Mouse (Mus musculus) embryo, embryonic 11.5 days (tissue): ENCODE measurements around the gene Ripor1.
A peak's percentile ranks its signal among the peaks of the same experiment; 100 is the strongest.

ENCODE experiments used
- DNase-seq: peaks from one replicate; pipeline ENCODE4 v3.0.0-alpha.2; 2012; ENCODE audit warnings: low read depth, low spot score

Ripor1 gene

GRCm38 (mm10) chr8:105624831-105625230, 19.8 kb downstream of the Ripor1 start:
- no peak for DNase-seq

DNA sequence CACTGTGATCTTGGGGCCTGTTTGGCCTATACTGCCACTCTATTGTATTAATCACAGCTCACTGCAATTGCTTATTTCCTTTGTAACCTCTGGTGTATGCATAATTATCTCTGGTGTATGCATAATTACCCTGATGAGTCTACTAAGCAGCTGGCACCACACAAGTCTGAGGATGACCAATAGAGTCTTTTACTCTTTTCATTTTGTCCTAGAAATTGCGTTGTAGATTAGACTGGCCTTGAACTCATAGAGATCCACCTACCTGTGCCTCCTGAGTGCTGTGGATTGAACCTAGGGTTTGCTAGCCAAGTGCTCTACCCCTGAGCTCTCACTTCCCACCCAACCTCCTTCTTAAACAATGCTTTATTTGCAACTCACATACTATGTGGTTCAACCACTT, 21.0 kb downstream of the Ripor1 start:
- DNase-seq = no peak

GRCm38 (mm10) chr8:105629337-105629736, 24.3 kb downstream of the Ripor1 start:
- no peak for DNase-seq

- no peak for DNase-seq
Measured at GRCm38 (mm10) chr8:105634771-105635458, 29.9 kb downstream of the Ripor1 start.

- DNase-seq = no peak
Measured at GRCm38 (mm10) chr8:105635481-105635880, 30.4 kb downstream of the Ripor1 start.

- DNase-seq = peak; percentile 90
Measured at GRCm38 (mm10) chr8:105636018-105636962, 31.2 kb downstream of the Ripor1 start, which contains the start of gene Ctcf. Ctcf (plus strand) TSS chr8:105636568.

DNA sequence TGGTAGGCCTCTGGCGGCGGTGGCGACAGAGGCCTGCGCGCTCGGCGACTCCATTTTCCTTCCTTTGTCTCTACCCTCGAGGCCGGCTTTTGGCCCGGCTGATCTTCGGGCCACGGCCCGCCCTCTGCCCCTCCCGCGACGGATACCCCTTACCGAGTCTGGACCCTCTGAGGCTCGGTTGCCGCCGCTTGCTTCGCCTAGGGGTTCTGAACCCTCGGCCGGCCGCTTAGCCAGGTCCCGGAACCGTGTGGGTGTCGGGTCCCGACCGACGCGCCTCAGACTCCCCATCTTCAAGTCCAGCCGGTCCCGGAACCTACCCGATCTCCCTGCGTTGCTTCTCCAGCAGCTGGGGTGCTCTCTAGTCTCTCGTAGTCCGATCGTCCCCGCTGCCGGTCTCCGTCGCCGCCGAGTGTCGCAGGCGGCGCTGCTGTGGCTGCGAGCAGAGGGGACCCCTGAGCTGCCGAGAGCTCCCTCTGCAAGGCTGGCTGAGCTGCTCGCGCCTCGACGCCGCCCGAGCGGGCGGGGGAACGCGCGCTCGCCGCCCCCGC, 32.0 kb downstream of the Ripor1 start, which contains the start of gene Agrp:
Agrp (minus strand) TSS at position 431 of the 548 bp plus-strand sequence.
- peak; percentile 51 for DNase-seq

GRCm38 (mm10) chr8:105637601-105638041, 32.6 kb downstream of the Ripor1 start:
- DNase-seq = no peak

- DNase-seq = no peak
Measured at GRCm38 (mm10) chr8:105638510-105638909, 33.5 kb downstream of the Ripor1 start.

DNA sequence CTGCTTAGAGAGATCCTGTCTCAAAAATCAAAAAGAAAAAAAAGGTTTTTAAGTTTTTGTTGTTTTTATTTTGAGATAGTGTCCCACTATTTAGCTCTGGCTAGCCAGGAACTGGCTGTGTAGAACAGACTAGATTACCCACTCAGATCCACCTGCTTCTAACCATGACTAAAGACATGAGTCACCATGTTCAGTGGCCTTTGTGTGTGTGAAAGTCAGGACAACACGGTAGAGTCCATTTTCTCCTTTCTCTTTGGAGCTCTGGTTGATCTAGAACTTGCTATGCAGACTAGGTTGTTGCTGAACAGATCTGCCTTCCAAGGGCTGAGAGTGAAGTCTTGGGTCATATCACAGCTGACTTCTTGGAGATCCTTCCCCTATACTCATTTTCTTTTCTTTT, 34.8 kb downstream of the Ripor1 start:
- DNase-seq = no peak

- no peak for DNase-seq
Measured at GRCm38 (mm10) chr8:105640511-105640910, 35.5 kb downstream of the Ripor1 start.

DNA sequence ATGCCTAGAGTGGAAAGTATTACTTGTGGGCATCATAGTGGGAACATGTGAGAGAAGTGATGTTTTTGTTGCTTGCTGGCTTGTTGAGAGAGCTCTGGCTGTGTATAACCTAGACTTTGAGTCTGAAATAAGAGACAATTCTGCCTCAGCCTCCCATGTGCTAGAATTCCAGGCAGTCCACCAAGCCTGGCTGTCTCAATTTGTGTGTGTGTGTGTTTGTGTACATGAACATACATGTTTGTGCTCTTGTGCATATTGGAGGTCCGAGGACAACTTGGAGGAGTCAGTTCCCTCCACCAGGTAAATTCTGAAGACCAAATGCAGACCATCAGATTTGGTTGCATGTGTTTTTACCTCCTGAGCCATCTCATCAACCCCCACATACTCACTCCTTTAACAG, 40.1 kb downstream of the Ripor1 start:
- DNase-seq = no peak

DNA sequence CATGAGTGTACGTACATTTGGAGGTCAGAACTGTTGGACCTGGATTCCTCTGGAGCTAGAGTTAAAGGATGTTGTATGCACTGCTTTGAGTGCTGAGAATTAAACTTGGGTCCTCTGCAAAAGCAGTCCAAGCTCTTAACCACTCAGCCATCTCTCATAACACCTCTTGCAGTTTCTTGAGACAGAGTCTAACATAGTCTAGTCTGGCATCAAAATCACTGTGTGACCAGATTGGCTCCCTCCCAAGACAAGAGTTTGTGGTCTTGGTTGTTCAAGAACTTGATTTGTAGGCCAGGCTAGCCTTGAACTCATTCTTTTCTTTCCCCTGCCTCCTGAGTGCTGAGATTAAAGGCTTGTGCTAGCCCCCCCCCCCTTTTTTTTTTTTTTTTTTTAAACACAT, 43.9 kb downstream of the Ripor1 start:
- no peak for DNase-seq

- DNase-seq = no peak
Measured at GRCm38 (mm10) chr8:105657641-105658040, 52.6 kb downstream of the Ripor1 start.

DNA sequence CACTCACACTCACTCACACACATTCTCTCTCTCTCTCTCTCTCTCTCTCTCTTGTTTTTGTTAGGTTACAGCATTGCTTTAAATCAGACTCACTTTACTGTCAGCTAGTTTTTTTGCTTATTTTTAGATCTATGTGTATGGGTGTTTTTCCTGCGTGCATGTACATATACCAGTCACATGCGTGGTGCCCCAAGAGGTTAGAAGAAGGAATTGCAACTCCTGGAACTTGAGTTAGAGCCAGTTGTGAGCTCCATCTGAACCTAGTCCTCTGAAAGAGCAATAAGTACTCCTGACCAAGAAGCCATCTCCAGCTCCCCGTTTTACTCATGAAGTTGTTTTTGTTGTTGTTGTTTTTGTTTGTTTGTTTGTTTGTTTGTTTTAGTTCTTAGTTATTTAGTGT, 56.1 kb downstream of the Ripor1 start:
- no peak for DNase-seq
